Mouse (Mus musculus) adrenal gland, adult 2 months (tissue): Measurements from ENCODE around the gene Zfyve16. TPM values are rescaled to one million over a fixed set of nuclear protein-coding genes. Genes with fewer than 3 reads are reported as not detected.

Experiments
- DNase-seq: peaks from one replicate; pipeline ENCODE4 v3.0.0; 2021
- long read RNA-seq: library from polyadenylated mRNA; stranded (forward); transcript quantifications from one replicate; pipeline ENCODE4 v2.0.0, GENCODE M21; 2021
- polyA plus RNA-seq: library from polyadenylated mRNA; depleted of rRNA; stranded (reverse); fragments of >200 nt; gene quantifications from 2 replicates; pipeline ENCODE4 v1.2.3, GENCODE M21; 2012; rRNA removed
- total RNA-seq, 2 experiments: library from RNA; stranded (reverse); gene quantifications; 2 replicates each; pipeline ENCODE4 v1.2.3; 2021

The Zfyve16 gene
- total RNA-seq, result 10 to 100 TPM; 22.1 to 25.1 TPM
- 1.0 and 1.1 TPM in 2 replicates for polyA plus RNA-seq
- long read RNA-seq, full-length matches to known transcripts, result 5 of 10 reads
- long read RNA-seq, partial matches to known transcripts, result 3 of 10 reads
- long read RNA-seq, other reads (novel, unspliced or antisense), result 2 of 10 reads

GRCm38 (mm10) chr13:92530721-92531211, at the start of gene Zfyve16:
Gene Zfyve16, minus strand, starts transcription at chr13:92530868.
- peak; percentile 99 for DNase-seq

DNA sequence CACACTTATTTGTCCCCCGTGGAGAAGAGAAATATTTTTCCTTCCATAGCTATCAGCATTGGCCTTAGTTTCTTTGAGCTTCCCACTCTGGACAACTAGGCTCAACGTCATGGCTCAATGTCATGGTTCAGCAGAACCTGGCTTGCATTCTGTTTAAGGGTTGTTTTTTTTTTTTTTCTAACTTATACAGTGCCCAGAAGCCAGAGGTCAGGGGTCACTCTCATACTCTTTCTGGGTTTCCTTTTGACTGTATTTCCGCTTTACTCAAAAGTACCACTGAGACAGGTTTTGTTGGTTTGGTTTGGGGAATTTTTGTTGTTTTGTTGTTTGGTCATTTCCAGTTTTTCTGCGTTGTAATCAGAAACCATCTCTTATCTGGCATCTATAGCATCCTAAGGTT, 47.5 kb upstream of the Zfyve16 start:
- no peak for DNase-seq

DNA sequence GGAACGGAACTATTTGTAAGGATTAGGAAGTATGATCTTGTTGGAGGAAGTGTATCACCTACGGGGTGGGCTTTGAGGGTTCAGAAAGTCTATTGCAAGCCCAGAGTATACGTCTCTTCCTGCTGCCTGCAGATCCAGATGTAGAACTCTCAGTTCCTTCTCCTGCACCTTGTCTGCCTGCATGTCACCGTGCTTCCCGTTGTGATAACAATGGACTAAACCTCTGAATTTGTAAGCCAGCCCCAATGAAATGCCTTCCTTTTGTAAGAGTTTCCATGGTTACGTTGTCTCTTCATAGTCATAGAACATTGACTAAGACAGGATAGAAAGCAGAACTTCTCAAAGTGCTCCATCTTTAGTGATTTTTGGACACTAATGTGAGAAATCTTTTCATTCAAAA, 46.0 kb upstream of the Zfyve16 start:
- no peak for DNase-seq

DNA sequence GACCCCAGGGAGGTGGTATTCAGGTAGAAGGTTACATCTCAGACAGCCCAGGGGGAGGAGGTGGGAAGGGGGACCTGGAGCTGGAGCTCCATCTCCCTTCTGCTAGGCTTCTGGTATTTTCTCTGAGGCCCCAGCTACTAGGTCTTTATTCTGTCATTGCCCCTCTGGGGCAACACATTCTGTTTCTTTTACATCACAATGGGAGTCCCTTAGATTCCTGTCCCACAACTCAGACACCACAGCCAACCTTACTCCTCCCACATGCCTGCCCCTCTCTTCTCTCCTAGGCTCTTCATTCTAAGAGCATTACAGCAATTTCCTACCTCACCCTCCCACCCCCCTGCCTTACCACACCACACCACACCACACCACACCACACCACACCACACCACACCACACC, 45.4 kb upstream of the Zfyve16 start, which contains the start of gene Spz1:
TSS of gene Spz1 (minus strand) at position 101 of the 400 bp plus-strand sequence.
- no peak for DNase-seq

DNA sequence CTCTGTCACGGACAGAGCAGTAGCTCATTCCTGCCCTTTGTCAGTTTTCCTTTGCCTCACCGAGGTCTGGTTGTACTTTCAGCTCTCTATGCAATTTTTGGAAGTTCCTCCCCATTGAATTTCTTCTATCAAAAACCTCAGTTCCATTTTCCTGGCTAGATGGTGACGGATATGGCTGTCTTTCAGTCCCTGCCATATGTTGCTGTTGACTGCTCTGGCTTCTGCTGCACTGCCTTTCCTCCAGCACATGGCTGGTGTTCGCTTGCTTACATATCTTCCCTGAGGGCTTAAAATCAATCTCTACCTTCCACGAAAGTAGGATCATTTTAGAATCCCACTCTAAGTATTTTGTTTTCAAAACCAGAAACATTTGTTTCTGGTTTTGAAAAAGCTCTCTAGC, 28.8 kb upstream of the Zfyve16 start:
- no peak for DNase-seq

DNA sequence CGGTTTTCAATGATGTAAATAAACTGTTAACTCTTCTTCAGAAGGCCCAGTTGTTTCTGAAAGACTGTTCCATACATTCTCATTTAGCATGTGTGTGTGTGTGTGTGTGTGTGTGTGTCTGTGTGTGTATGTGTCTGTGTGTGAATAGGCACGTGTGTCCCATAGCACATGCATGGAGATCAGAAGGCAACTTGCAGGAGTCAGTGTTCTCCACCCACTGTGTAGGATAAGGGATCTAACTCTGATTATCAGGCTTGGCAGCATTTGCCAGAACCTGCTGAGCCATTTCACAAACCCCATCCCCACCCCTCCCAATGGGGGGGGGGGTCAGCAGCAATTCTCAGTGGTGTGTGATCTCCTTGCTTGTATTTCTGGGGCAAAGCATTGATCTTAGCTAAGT, 26.6 kb upstream of the Zfyve16 start:
- DNase-seq, result no peak

GRCm38 (mm10) chr13:92556458-92557126, 25.9 kb upstream of the Zfyve16 start:
- DNase-seq, result no peak

DNA sequence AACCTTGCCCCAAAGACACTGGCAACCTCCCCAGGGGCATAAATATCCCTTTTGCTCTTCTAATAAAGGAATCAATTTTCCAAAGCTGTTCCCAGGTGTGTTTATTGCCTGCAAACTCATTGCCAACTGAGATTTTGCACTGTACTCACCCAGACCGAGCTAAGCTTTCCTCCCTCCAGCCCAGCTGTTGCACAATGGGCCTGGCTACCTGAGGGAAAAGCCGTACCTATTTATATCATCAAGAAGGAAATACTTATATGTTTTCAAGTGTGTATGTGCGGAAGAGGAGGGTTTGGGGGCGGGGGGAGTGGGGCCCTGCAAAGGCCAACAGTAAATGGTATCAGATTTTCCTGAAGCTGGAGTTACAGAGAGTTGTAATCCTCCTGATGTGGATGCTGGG, 16.4 kb upstream of the Zfyve16 start:
- no peak for DNase-seq

DNA sequence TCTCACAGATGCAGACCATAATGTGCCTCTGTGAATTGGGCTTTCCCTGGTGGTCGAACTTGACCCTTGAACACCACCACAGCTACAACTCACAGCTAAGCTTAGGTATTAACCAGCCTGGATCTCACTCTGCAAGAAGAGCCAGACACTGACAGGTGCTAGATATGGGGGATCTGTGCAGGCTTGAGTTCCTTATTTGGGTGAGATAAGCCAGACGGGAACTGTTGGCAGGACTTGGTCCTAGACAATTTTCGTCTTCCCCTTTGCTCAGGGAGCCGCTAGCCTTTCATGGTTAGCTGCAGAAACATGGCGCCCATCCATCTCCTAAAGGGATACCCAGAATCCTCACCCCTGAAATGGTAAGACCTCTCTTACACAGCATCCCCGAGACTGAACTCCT, 10.3 kb upstream of the Zfyve16 start:
- no peak for DNase-seq

GRCm38 (mm10) chr13:92539126-92539525, 8.5 kb upstream of the Zfyve16 start:
- no peak for DNase-seq

GRCm38 (mm10) chr13:92533801-92534200, 3.1 kb upstream of the Zfyve16 start:
- no peak for DNase-seq

DNA sequence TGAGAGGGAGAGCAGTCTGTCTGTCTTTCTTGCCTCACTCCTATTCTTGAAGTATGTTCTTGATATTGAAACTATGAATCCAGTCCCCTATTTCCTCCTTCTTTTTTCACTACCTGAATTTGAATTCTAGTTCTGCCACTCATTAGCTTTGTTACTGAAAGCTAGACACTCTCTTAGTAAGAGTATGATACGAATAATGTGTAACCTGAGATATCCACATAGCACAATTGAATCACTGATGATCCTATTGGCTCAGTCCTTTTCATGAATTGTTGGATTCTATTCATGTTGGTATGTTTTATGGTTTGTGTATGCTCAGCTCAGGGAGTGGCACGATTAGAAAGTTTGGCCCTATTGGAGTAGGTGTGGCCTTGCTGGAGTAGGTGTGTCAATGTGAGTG, 1.5 kb upstream of the Zfyve16 start:
- DNase-seq, result no peak

DNA sequence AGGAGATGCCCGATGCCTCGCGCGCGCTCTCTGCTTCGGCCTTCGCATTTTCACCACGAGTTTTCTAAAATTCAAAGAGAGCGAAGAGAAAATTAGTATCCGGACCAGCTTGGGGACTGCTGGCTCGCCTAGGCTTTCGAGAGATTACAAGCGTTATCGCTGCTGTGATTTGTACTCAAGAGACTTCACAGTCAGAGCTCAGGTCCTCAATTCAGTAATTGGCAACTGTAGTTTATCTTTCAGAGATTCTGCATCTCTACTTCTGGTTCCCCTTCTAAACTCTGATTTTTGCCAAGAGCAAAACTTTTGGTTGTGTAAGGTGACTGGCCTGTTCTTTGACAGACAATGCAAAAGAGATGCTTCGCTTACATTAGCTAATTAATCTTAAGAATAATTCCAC, 569 bp upstream of the Zfyve16 start:
- no peak for DNase-seq

- no peak for DNase-seq
Observed at GRCm38 (mm10) chr13:92529828-92530720, 594 bp downstream of the Zfyve16 start.

DNA sequence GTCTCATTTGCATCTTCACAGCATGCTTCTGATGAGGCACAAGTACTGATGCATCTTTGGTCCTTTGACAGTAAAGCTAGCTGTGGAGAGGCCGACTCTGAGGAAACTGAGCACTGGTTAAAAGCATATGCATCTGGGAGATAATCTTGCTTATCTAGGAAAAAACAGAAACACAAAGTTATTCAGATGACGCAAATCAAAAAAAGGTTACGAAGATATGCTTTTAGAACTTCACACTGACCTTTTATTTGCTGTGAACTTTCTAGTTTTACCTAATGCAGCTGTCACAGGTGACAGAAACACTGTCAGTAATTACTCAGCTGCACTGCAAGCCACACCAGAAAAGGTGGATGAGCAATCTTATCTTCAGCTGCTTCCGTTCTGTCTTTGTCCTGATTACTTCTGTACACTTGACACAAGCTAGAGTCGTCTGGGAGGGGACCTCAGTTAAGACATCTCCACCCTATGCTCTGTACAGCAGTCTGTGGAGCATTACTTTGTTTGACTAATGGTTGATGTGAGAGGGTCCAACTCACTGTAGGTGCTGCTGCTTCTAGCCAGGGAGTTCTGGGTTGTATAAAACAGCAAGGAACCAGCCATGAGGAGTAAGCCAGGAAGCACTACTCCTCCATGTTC, 7.4 kb downstream of the Zfyve16 start:
- no peak for DNase-seq

DNA sequence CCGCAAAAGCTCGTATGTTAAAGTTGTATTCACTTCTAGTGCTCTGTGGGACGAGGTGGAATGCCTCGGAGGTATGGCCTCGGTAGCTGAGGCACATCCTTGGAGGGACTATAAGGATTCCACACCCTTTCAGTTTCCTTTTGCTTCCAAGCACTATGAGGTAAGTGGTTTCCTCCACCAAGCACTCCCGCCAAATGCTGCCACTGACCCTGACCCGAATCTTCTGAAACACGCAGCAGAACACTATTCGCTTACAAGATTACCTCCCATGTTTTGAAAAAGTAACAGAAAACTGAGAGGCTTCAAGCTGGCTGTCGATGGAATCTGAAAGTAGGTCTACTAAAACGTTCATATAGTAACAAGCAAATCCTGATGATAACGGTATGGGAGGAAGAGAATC, 25.8 kb downstream of the Zfyve16 start:
- peak; percentile 63 for DNase-seq

- no peak for DNase-seq
Observed at GRCm38 (mm10) chr13:92491923-92492322, 38.7 kb downstream of the Zfyve16 start.

DNA sequence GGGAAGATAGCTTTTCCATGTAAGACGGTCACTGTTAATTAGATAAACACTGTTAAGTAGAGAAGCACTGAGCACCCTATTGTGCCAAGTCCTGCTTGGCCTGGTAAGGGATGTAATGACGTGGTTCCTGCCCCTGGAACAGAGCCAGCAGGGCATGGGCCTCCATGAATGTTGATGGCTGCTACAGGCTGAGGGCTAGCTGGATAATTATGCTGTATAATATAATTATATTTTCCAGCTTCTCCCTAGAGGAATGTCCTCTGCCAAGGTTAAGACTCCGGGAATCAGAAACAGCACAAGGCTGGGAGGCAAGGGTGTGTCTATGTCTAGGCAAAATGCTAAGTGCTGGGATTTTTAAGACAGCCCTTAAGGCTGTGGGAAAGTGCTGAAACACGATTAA, 39.9 kb downstream of the Zfyve16 start:
- DNase-seq, result peak; percentile 14

- DNase-seq, result peak; percentile 95
Observed at GRCm38 (mm10) chr13:92483852-92484463, 46.7 kb downstream of the Zfyve16 start, which contains the start of gene Fam151b. Gene Fam151b, minus strand, starts transcription at chr13:92484015.

DNA sequence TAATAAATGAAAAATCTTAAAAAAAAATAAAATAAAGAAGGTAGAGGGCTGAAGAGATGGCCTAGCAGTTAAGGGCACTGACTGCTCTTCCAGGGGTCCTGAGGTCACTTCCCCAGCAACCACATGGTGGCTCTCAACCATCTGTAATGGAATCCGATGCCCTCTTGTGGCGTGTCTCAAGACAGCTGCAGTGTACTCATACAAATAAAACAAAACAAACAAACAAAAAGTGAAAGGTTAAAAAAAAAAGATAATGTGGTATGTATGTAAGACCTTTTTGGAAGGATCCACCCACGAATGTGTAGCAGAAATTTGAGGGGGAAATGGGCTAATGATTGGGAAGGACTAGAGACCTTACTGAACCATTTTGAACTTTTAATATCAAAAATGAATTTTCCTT, 47.3 kb downstream of the Zfyve16 start:
- peak; percentile 33 for DNase-seq

GRCm38 (mm10) chr13:92470151-92470550, 60.5 kb downstream of the Zfyve16 start:
- no peak for DNase-seq

GRCm38 (mm10) chr13:92469381-92469780, 61.3 kb downstream of the Zfyve16 start:
- DNase-seq, result no peak
